Mouse (Mus musculus) kidney, postnatal 0 days (tissue): ENCODE data around the gene Zfp109. TPM values are rescaled to one million over a fixed set of nuclear protein-coding genes. Genes with fewer than 3 reads are reported as not detected.

Experiments
- ATAC-seq: fragments of 200-750 bp; cut with Nextera tagmentation; replicated peaks from 2 replicates; pipeline ENCODE4 v1.8.0; 2017; ENCODE audit warnings: low read depth, moderate number of reproducible peaks, moderate TSS enrichment, moderate library complexity; ENCODE audit not compliant: low FRiP score
- DNase-seq: peaks from one replicate; pipeline ENCODE4 v3.0.0-alpha.2; 2016; ENCODE audit warnings: low spot score
- H3K27ac ChIP-seq: fragments of 300-500 bp; sonication (generic); 2 replicates; pipeline ENCODE4 v1.5.1; 2014; ENCODE audit warnings: mild to moderate bottlenecking
- H3K27me3 ChIP-seq: fragments of 300-500 bp; sonication (generic); 2 replicates; pipeline ENCODE4 v1.6.1; 2014; ENCODE audit warnings: low read length, mixed read lengths; ENCODE audit not compliant: insufficient read depth
- H3K36me3 ChIP-seq: fragments of 300-500 bp; sonication (generic); 2 replicates; pipeline ENCODE4 v1.6.1; 2014; ENCODE audit warnings: low read length, mixed read lengths; ENCODE audit not compliant: insufficient read depth
- H3K4me1 ChIP-seq: fragments of 300-500 bp; sonication (generic); replicated peaks from 2 replicates; pipeline ENCODE4 v1.6.1; 2014; ENCODE audit warnings: antibody characterized with exemption, low read length, mixed read lengths; ENCODE audit not compliant: insufficient read depth
- H3K4me2 ChIP-seq: fragments of 300-500 bp; sonication (generic); 2 replicates; pipeline ENCODE4 v1.6.1; 2014; ENCODE audit warnings: mild to moderate bottlenecking, low read length, moderate library complexity, mixed read lengths
- H3K4me3 ChIP-seq: fragments of 300-500 bp; sonication (generic); replicated peaks from 2 replicates; pipeline ENCODE4 v1.5.1; 2014; ENCODE audit warnings: low read depth, low read length
- H3K9ac ChIP-seq: fragments of 300-500 bp; sonication (generic); 2 replicates; pipeline ENCODE4 v1.6.1; 2014; ENCODE audit warnings: low read depth, low read length
- H3K9me3 ChIP-seq: fragments of 300-500 bp; sonication (generic); replicated peaks from 2 replicates; pipeline ENCODE4 v1.6.1; 2016; ENCODE audit warnings: low read length, inconsistent platforms, mixed read lengths
- CTCF ChIP-seq: IDR thresholded peaks from 2 replicates; pipeline ENCODE4 v1.5.1; 2016; ENCODE audit warnings: antibody characterized with exemption, low read depth, mild to moderate bottlenecking, moderate library complexity
- WGBS: fragments of 180-500 bp; shearing (Covaris S2); extraction: QIAGEN DNeasy Blood & Tissue Kit; methylation state at CpG from one replicate; pipeline ENCODE4 v1.1.7; 2014; 5-methylcytosine and 5-hydroxymethylcytosine counted together
- polyA plus RNA-seq: library from polyadenylated mRNA; unstranded; fragments of >200 nt; fragmentation: Nextera tagmentation; extraction: Ambion mirVana; gene quantifications from 2 replicates; pipeline ENCODE4 v1.2.1, GENCODE M21; 2015

Gene Zfp109
- polyA plus RNA-seq, 1 experiment from 2014 or later, result 2.2 TPM

- H3K4me1 ChIP-seq, result no peaks in the 10 kb centered on the region
- DNase-seq (no peak), ATAC-seq (no peak)
- H3K4me2 ChIP-seq, result no peak overlapping the region
- H3K9me3 ChIP-seq, result no peaks in the 10 kb centered on the region
- 73% methylated on average over 5 of the region's 5 CpGs for WGBS
- peaks cover 6% of the 10 kb centered on the region; the same call in 1 of the 2 replicates for H3K36me3 ChIP-seq
- TF ChIP-seq CTCF, result no peak
- H3K9ac ChIP-seq, result no peak overlapping the region
- no peaks in the 10 kb centered on the region for H3K27me3 ChIP-seq
- H3K27ac ChIP-seq, result no peak overlapping the region
- no peak overlapping the region for H3K4me3 ChIP-seq
These were observed 47.8 kb downstream of the Zfp109 start for GRCm38 (mm10) chr7:24189571-24189944.

- Histone ChIP-seq H3K9ac (no peak overlapping the region), H3K4me2 (no peak overlapping the region), H3K9me3 (no peaks in the 10 kb centered on the region), H3K4me3 (no peak overlapping the region), H3K27ac (no peak overlapping the region), H3K4me1 (no peaks in the 10 kb centered on the region), H3K36me3 (peaks cover 1% of the 10 kb centered on the region; the same call in 1 of the 2 replicates), H3K27me3 (no peaks in the 10 kb centered on the region)
- no peak for DNase-seq
- ATAC-seq, result no peak
- TF ChIP-seq CTCF, result no peak
- 75% methylated on average over 4 of the region's 4 CpGs for WGBS
These were observed 48.3 kb downstream of the Zfp109 start for GRCm38 (mm10) chr7:24188901-24189570.

- DNase-seq (no peak), ATAC-seq (no peak)
- Histone ChIP-seq H3K36me3 (no peaks in the 10 kb centered on the region), H3K27me3 (no peaks in the 10 kb centered on the region), H3K27ac (no peak overlapping the region), H3K4me1 (no peaks in the 10 kb centered on the region), H3K4me3 (no peak overlapping the region), H3K9me3 (no peaks in the 10 kb centered on the region), H3K4me2 (no peak overlapping the region), H3K9ac (no peak overlapping the region)
- TF ChIP-seq CTCF, result no peak
- 69% methylated on average over 1 of the region's 1 CpGs for WGBS
These were observed 49.7 kb downstream of the Zfp109 start for GRCm38 (mm10) chr7:24187611-24188010.

Other genes starting within 250 kb of the Zfp109 start
- gene V1rd19, start 235.9 kb downstream of the Zfp109 start, polyA plus RNA-seq, result not detected in 2 replicates
- not detected in 2 replicates for gene Vmn1r183, start 184.3 kb downstream of the Zfp109 start, polyA plus RNA-seq
- gene Zfp180, start 155.6 kb downstream of the Zfp109 start, polyA plus RNA-seq, result 12.1 and 13.6 TPM in 2 replicates
- gene Zfp112, start 125.2 kb downstream of the Zfp109 start, polyA plus RNA-seq, result 4.5 and 4.6 TPM in 2 replicates
- 12.4 and 13.3 TPM in 2 replicates for gene Zfp235, start 103.4 kb downstream of the Zfp109 start, polyA plus RNA-seq
- 2.2 and 2.4 TPM in 2 replicates for gene Zfp114, start 62.5 kb downstream of the Zfp109 start, polyA plus RNA-seq
- 6.3 and 7.4 TPM in 2 replicates for gene Zfp111, start 26.1 kb downstream of the Zfp109 start, polyA plus RNA-seq
- gene Zfp108, start 17.2 kb upstream of the Zfp109 start, polyA plus RNA-seq, result 3.2 and 3.3 TPM in 2 replicates
- 7.5 and 8.9 TPM in 2 replicates for gene Zfp93, start 32.9 kb upstream of the Zfp109 start, polyA plus RNA-seq
- 22.9 and 24.6 TPM in 2 replicates for gene Zfp61, start 63.7 kb upstream of the Zfp109 start, polyA plus RNA-seq
- gene Zfp94, start 79.1 kb upstream of the Zfp109 start, polyA plus RNA-seq, result 9.8 and 10.0 TPM in 2 replicates
- gene Tescl, start 96.4 kb upstream of the Zfp109 start, polyA plus RNA-seq, result 0.27 and 0.45 TPM in 2 replicates
- gene Lypd5, start 111.6 kb upstream of the Zfp109 start, polyA plus RNA-seq, result not detected in 2 replicates
- gene Kcnn4, start 132.7 kb upstream of the Zfp109 start, polyA plus RNA-seq, result 8.0 and 9.6 TPM in 2 replicates
- 20.6 and 20.8 TPM in 2 replicates for gene Smg9, start 162.1 kb upstream of the Zfp109 start, polyA plus RNA-seq
- gene Irgc1, start 214.7 kb upstream of the Zfp109 start, polyA plus RNA-seq, result not detected in 2 replicates
- 11.5 and 15.9 TPM in 2 replicates for gene Plaur, start 224.9 kb upstream of the Zfp109 start, polyA plus RNA-seq
- gene Cadm4, start 244.5 kb upstream of the Zfp109 start, polyA plus RNA-seq, result 7.1 and 8.2 TPM in 2 replicates